Mouse (Mus musculus) kidney, adult 2 months (tissue): ENCODE data around the gene Aanat.

Experiments
- CTCF ChIP-seq: fragments of 200-500 bp; conservative IDR thresholded peaks from 2 replicates; pipeline ENCODE4 v1.5.1; 2011; ENCODE audit warnings: low read depth, mild to moderate bottlenecking, control low read depth, low read length, moderate library complexity, mixed read lengths; ENCODE audit not compliant: insufficient read depth, insufficient read length
- POLR2A ChIP-seq: fragments of 200-500 bp; IDR thresholded peaks from one replicate; pipeline ENCODE4 v1.6.1; 2011; ENCODE audit warnings: low read depth, low read length, control low read depth

DNA sequence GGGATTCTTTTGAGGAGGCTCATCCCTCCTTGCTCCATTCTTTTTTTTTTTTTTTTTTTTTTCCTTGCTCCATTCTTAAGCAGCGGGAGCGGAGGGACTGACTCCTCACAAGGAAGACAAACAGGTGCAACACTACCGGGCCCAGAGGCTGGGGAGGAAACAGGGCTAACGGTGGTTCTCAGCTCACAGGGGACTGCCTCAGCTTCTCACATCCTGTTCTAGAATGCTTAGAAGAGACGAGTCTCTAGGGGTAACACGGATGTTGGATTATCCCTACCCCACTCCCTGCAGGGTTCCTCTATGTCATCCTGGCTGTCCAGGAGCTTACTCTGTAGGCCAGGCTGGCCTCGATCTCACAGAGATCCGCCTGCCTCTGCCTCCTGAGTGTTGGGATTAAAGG, 3.3 kb downstream of the Aanat start:
- TF ChIP-seq CTCF (no peak), POLR2A (no peak)
